Mouse (Mus musculus): Measurements from ENCODE around the gene Myh7b. TPM values are rescaled to one million over a fixed set of nuclear protein-coding genes. Genes with fewer than 3 reads are reported as not detected.

Myh7b gene
- total RNA-seq, 2 experiments from 2014 or later, result 1.3 to 2.3 TPM

Small RNAs within 50 kb of the gene (microRNA-seq; reads per million reads assigned to microRNA genes)
- gene Mir499, result 383 to 432 reads per million in 2 experiments

Other genes starting within 250 kb of the Myh7b start
- 100 to 1,000 TPM; 215 to 242 TPM for gene Trp53inp2, start 230.2 kb upstream of the Myh7b start, total RNA-seq (2021)
- 10 to 100 TPM; 21.1 to 28.5 TPM for gene Ncoa6, start 137.3 kb upstream of the Myh7b start, total RNA-seq (2021)
- 10 to 100 TPM; 28.4 to 33.4 TPM for gene Acss2, start 93.3 kb upstream of the Myh7b start, total RNA-seq (2021)
- 1 to 10 TPM; 1.0 to 1.1 TPM for gene Ggt7, start 93.0 kb upstream of the Myh7b start, total RNA-seq (2021)
- gene Gss, start 18.4 kb upstream of the Myh7b start, total RNA-seq (2021), result 10 to 100 TPM in 1 of 2 experiments, 1 to 10 TPM in 1; 9.2 to 10.4 TPM
- gene Trpc4ap, start 81.2 kb downstream of the Myh7b start, total RNA-seq (2021), result 10 to 100 TPM; 83.4 to 94.8 TPM
- gene Edem2, start 118.3 kb downstream of the Myh7b start, total RNA-seq (2021), result 1 to 10 TPM; 7.2 to 9.0 TPM
- not detected for gene Gm17581, start 124.7 kb downstream of the Myh7b start, total RNA-seq (2021)
- gene Procr, start 139.9 kb downstream of the Myh7b start, total RNA-seq (2021), result 10 to 100 TPM; 11.7 to 11.9 TPM
- gene Mmp24, start 164.1 kb downstream of the Myh7b start, total RNA-seq (2021), result under 1 TPM in 1 of 2 experiments, not detected in 1; 0.11 TPM
- 10 to 100 TPM; 14.3 to 16.9 TPM for gene BC029722, start 208.2 kb downstream of the Myh7b start, total RNA-seq (2021)
- 10 to 100 TPM; 58.0 to 63.8 TPM for gene Eif6, start 215.7 kb downstream of the Myh7b start, total RNA-seq (2021)
- not detected for gene Fam83c, start 223.6 kb downstream of the Myh7b start, total RNA-seq (2021)

Data from gastrocnemius, postnatal 10 days (tissue).